Mouse (Mus musculus) heart, postnatal 25 days (tissue): ENCODE data around the gene Gm10320. TPM values are rescaled to one million over a fixed set of nuclear protein-coding genes. Genes with fewer than 3 reads are reported as not detected.

Experiments
- DNase-seq: peaks from one replicate; pipeline ENCODE4 v3.0.0; 2022; ENCODE audit warnings: low spot score
- intact Hi-C: fragments of 180-260 bp; cut with DNase I; formaldehyde crosslinking; loops from one replicate; pipeline ENCODE4 v1.15.1; 2025
- total RNA-seq, 2 experiments: library from RNA; stranded (reverse); gene quantifications; 2 replicates each; pipeline ENCODE4 v1.2.3; 2021

Gene Gm10320
- total RNA-seq, 2 experiments from 2014 or later = not detected

DNA sequence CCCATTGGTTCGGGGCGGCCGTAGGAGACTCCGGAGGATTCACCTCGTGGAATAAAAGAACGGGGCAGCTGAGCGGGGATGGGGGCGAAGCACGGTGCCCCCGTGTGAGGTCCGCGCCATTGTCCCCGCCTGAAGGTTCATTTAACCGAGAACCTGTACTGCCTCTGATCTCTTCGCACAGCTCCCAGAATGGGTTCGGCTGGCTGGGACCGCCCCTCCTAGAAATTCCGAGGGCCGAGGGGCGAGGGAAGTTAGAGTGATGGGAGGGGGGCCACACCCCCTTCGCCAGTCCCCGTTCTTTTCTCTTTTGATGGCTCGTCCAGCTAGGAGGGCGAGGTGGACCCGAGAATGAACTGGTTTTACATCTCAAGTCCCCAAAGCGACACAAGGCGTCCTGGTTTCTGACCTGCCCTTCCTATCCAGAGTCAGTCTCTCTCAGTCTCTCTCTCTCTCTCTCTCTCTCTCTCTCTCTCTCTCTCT is 12.4 kb upstream of the Gm10320 start:
- no peak for DNase-seq

DNA sequence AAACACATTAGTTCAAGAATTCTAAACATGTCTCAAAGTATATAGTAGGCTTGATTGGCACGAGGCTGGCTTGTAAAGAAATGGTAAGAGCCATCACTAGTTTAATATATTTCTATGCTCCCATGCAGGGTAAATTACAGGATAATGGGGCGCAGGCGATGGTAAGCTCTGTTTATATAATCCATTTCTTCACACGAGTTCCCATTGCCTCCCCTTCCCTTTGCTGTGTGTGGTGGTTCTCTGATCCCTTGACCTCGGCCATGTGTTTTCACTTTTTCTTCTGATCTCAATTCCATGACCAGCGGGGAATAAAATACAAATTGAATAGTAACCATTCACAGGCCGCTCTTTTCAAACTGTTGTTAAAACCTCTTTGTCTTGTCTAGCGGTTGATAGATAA is 11.8 kb upstream of the Gm10320 start:
- no peak for DNase-seq
- intact Hi-C loops = loop anchor here (5.0 kb wide), 1 partner anchor 151 kb away; the partner anchor contains the start of gene Foxd1

More for the DNA sequence above, 12.4 kb upstream of the Gm10320 start:
- intact Hi-C loops = loop anchor here (5.0 kb wide), 1 partner anchor 152 kb away; the partner anchor contains the start of gene Foxd1

- intact Hi-C loops = loop anchor here (5.0 kb wide), 1 partner anchor 151 kb away; the partner anchor contains the start of gene Foxd1
- DNase-seq = no peak
Measured at GRCm38 (mm10) chr13:98502813-98503341, 11.1 kb upstream of the Gm10320 start.

- intact Hi-C loops = loop anchor here (5.0 kb wide), 1 partner anchor 150 kb away; the partner anchor contains the start of gene Foxd1
- DNase-seq = no peak
Measured at GRCm38 (mm10) chr13:98502236-98502812, 10.5 kb upstream of the Gm10320 start.

DNA sequence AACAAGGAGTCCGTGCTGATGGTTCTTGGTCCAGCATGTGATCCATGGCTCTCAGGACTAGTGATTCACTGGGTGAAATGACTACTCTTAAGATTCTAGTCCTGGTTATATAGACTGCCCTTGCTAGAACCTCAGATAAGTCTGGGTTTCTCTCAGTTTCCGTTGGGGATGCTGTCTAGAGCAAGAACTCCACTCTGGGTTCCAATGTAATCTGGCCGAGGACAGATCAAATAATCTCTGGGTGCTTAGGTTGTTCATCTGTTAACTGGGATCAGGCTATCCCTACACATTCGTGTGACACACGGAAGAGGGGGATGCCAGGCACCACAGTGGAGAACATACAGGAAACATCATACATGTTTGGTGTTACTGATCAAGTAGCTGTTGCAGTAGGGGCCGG is 9.5 kb upstream of the Gm10320 start:
- DNase-seq = no peak
- intact Hi-C loops = loop anchor here (5.0 kb wide), 1 partner anchor 149 kb away; the partner anchor contains the start of gene Foxd1

DNA sequence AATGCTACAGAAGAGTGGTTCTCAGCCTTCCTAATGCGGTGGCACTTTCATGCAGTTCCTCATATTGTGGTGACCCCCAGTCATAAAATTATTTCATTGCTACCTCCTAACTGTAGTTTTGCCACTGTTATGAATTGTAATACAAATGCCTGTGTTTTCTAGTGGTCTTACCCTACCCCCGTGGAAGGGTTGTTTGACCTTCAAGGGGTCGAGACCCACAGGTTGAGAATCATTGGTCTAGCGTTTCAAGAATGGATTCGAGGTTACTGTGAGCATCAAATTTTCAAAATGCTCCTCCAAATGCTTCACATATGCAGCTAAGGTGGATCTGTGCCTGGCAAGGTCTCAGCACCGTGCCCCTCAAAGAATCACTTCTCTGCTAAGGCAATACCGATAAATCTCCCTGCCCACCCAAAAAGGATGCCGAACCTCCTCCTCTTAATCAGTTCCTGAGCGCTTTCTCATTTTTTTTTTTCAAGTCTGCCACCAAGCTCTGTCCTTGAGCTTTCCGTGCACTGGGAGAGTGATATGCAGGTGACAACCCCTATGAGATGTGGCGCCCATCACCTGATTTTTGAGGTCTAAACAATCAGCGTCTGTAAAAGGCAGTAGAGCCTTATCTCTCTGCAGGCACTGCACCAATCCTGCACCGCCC is 8.8 kb upstream of the Gm10320 start:
- intact Hi-C loops = loop anchor here (5.0 kb wide), 1 partner anchor 148 kb away; the partner anchor contains the start of gene Foxd1

DNA sequence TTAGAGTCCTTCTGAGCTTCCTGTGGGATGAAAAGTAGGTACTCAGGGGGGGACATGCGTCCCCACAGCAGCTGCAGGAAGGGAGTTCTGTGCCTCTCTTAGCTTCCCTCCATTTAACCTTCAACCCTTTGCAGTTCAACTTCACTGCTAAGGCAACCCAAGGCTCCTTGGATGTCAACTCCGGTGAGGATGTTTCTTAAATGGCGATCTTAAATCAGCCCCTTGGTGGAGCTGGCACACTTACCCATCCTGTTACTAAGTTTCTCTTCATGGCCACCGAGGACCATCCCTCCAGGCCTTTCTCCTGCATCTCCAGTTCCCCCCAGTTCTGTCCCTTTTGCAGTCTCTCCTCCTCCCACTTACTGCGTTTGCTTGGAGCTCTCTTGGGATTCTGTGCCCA is 6.8 kb upstream of the Gm10320 start:
- intact Hi-C loops = no loop called here
- DNase-seq = no peak

More for the DNA sequence above, 8.8 kb upstream of the Gm10320 start:
- DNase-seq = no peak

- DNase-seq = no peak
- intact Hi-C loops = no loop called here
Measured at GRCm38 (mm10) chr13:98498080-98498479, 6.3 kb upstream of the Gm10320 start.

DNA sequence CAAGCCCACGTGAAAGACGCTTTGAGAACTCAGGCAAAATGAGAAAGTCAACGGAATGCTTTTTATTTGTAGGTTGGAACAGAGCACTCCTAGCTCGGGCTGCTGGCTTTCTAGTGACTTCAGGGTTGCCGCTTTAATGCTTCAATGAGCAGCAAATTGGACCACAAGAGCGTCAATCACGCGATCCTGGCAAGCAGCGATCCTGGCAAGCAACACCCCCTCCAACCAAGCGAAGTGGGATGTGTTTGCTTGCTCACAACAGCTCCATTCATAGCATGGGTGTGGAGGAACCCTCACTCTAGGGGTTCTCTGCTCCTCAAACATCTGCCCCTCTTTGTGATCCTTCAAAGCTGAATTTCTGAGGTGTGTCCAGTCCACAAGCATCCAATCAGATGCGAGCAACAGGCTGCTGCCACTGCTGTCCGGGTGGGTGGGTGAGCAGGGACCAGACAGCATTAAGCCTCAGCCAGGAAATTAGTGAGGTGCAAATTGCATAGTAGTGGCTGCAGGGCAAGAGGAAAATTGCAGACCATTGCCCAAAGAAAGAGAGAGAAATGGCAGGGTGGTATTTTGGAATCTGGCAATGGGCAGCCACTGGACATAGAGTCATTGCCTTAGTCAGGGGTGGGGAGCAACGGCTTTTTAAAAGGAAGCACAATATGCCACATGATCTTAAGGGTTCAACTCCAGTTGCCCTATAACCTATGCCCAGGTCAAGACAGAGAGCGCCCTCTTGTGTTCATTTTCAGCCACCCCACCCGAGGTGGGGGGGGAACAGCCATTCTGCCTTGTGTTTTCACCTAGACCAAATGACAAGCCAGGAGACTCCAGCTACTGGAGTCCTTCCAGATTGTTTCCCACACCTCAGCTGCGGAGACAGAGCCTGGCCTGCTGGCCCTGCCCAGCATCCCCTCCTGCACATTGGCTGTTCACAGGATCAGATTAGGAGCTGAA is 5.4 kb upstream of the Gm10320 start:
- no peak for DNase-seq
- intact Hi-C loops = no loop called here

DNA sequence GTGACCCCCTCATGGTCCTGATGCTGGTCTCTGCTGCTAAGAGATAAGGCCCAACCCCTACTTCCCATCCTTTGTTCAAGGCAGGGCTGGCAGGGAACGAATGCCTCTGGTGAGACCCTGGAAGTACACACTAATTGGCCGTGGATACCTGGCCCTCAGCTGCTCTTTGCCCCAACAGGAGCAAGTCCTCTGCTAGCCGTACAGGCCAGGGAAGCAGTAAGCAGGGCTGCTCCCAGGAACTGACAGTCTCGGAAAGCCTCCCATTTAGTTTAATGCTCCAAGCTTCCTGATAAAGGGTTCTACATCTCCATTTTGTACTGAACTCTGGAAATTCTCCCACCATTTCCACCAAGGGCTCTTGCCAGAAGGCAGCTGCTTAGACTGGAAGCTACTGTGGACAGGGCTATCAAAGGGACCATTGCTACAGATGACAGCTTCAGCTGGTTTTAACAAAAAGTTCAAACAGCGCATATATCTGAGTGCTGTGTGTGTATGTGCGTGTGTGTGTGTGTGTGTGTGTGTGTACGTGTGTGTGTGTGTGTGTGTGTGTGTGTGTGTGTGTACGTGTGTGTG is 2.8 kb upstream of the Gm10320 start:
- intact Hi-C loops = no loop called here

DNA sequence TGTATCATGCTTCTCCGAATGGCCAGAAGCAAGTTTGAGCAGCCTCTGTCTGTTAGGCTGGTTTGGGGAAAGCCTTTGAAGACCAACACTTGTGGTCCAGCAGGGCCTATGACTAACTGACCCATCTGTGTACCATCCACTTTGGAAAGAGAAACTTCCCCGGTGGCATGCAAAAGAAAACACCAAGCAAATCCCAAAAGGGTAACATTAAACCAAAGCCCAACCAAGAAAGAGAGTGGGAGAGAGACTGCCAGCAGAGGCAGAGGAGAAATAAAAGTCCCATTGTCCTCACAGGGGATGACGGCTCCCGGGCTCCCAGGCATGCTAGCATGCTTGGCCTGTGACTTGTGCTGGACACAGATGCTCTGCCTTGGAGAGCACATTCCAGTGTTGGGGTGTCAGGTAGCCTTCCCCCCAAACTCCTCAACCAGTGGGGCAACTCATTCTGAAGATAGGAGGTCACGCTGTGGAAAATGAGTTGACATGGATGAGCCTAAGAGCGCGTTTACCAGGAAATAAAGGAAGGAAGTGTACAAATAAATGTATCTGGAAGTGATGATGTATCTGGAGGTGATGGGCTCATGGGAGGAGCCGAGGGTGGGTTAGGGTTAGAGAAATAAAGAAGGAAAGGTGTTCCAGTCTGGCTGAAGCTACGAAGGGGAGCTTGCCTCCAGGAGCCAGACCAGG is 911 bp upstream of the Gm10320 start:
- DNase-seq = no peak

More for the DNA sequence above, 2.8 kb upstream of the Gm10320 start:
- no peak for DNase-seq

DNA sequence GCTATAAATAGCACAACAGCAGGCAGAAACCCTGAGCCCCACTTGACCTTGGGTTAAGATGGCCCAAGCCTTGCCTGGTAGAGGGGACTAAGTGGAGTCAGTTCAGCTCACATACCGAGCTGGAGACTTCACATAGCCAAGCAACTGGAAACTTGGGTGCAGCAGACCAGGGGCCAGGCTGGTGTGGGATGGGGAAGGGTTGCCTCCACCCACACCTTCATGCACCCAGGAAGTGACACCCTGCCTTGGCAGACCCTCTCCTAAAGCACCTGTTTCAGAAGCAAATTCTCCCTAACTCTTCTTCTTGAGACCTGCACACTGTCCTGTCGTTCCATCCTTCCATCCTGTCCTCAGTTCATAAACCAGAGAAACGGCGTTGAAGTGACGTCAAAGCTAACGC is 5.1 kb downstream of the Gm10320 start:
- DNase-seq = no peak
- intact Hi-C loops = no loop called here

More for the DNA sequence above, 911 bp upstream of the Gm10320 start:
- intact Hi-C loops = no loop called here

DNA sequence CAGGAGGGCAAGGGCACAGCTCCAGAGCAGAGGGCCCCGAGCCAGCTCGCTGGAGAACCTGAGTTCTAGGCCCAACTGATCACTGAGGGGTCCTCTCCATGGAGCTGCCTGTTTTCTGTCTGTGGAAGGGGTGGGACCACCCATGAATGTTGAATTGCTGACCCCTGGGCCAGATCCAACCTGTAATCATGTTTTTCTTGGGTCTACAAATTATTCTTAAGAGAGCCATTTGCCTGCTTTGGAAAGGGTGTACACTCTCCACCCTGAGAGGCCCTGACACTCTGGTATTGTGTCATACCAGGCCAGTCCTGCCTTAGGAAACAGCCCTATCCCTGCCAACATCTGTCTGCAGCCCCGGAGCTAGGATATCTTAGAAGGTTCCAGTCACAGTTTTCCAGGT is 5.6 kb downstream of the Gm10320 start:
- intact Hi-C loops = no loop called here
- DNase-seq = peak; percentile 10

- DNase-seq = no peak
- intact Hi-C loops = no loop called here
Measured at GRCm38 (mm10) chr13:98485440-98485839, 6.4 kb downstream of the Gm10320 start.

GRCm38 (mm10) chr13:98477991-98478390 is 13.8 kb downstream of the Gm10320 start:
- intact Hi-C loops = no loop called here
- no peak for DNase-seq

DNA sequence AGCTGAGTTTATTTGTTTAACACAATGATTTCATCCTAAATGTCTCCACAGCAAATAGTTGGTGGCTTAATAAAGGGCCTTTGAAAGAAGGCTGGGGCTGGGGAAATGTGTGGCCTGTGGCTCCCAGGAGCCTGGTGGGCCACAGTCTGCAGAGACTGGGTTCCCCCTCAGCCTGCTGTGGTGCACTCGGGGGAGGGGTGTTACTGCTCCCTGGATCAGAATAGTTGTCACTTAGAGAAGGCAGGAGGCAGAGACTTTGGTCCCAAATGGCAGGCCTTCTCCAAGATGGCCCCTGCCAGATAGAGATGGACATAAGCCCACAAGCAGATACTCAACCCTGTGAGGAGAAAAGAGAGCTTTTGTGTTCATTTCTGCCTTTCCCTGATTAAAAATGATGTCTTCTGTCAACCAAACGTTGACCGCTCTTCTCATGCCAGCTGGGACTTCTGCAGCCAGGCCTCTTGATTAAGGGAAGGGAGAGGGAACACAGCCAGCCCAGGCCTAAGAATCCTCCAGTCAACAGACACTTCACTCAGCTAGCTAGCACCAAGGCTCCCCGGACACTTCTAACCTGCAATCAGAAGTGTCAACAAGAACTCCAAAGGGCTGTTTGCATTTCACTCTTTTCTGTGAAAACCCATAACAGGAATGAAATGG is 14.8 kb downstream of the Gm10320 start:
- DNase-seq = no peak
- intact Hi-C loops = no loop called here

DNA sequence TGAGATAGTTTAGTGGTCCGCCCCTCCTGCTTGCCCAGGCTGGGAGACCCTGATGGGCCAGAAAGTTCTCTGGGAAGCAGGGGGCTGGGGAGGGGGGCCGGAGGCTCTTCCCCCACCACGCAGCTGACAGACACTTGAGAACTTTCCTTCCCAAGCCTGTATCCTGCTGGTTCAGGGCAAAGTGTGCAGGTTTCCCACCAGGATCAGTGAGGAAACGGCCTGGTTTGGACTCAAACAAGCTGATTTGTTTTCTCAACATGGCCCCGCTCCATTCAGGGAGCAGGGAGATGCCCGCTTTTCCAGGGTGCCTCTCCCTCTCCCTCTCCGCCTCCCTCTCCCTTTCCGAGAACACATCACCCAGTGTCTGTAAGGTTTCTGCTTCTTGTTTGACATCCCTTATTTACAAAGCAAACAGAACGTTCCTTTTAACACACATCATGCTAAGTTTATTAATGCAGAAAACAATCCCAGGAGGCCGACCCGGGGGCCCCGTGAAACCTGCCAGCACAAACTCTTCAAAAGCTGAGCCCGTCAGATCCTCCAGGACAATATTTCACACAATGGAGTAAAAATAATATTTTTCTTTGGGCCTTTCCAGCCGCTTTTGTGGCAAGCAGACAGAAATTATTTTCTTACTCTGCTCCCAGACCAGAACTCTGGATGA is 15.5 kb downstream of the Gm10320 start:
- DNase-seq = no peak
- intact Hi-C loops = no loop called here

GRCm38 (mm10) chr13:98475681-98476080 is 16.1 kb downstream of the Gm10320 start:
- DNase-seq = no peak
- intact Hi-C loops = no loop called here
